ENCODE assay signal across 9 mouse cellular contexts in the genomic region with DNA sequence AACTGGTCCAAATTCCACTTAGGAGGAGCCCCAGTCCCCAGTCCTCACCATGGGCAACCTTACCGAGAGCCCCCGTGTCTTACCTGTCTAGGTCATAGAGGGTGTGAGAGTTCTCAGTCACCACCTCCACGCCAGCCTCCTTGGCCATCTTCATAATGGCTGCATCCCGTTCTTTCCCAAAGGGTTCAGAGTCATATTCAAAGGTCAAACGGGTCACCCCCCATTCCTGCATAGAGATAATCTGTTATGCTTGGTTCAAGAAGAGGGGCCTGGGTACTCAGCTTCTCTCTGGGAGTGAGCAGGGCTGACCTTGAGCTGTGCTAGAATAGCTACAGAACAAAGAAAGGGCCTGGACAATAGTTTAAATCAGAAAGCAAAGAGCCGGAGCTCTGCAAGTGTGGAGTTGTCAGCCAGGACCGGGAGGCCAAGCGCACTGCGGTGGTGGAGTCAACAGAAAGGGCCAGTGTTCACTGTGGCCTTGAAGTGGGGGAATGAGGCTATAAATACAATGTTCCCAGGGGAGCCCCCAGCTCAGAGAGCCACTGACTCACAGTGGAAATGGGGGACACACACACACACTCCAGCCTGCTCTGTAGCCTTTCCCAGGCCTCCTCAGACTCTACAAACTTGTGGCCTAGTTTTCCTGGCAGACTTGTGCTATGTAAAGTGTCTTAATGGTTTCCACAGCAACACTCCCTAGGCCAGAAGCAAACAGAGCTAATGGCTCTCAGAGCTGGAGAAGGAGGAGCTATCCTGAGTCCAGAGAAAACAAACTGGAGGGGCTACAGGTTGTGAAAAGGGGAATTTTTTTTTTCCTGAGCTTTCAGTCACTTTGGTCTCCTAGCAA. TPM values are rescaled to one million over a fixed set of nuclear protein-coding genes. Genes with fewer than 3 reads are reported as not detected.
DNase-seq lines count a peak whose midpoint lies in the region; ATAC-seq and TF ChIP-seq lines count a peak whose summit lies in the region.
"Had no signal": no experiment of that assay in that cellular context is flagged by ENCODE, and none has a peak within 500 bp of the region (broad histone marks: within the 10 kb centered on the region; RNA-seq: fewer than 3 reads in every experiment).

No protein-coding gene starts in this region.

- no peak overlapping the region for H3K4me2 ChIP-seq in hindbrain, embryonic 13.5 days

- peaks cover 57% of the 10 kb centered on the region for H3K36me3 ChIP-seq in hindbrain, embryonic 13.5 days

- WGBS in hindbrain, embryonic 13.5 days, result 29% methylated on average over 9 of the region's 9 CpGs

- peak overlapping the region; percentile 44 for H3K4me3 ChIP-seq in gastrocnemius, adult 2 months
- no peak overlapping the region for H3K4me3 ChIP-seq in hindbrain, embryonic 13.5 days
- H3K4me3 ChIP-seq: erythroblast, embryonic 14.5 days had no signal

- peak; percentile 21 for ATAC-seq in frontal cortex, adult (ENCODE audit: low TSS enrichment)
- ATAC-seq in hindbrain, embryonic 13.5 days (ENCODE audit: low FRiP score), result peak; percentile 70

- peaks cover 69% of the 10 kb centered on the region for H3K4me1 ChIP-seq in hindbrain, embryonic 13.5 days (replicated peaks)

- DNase-seq in frontal cortex, postnatal 36 days (ENCODE audit: low spot score in 2 of 2), result no peak
- DNase-seq in adrenal gland, postnatal 25 days, result peak; percentile 49
- peak; percentile 70 for DNase-seq in gastrocnemius, adult 2 months
- peak; percentile 74 to 88 for DNase-seq in lung, adult 18-20 months
- DNase-seq in skeletal muscle tissue, adult 2 months (ENCODE audit: low read depth, low spot score), result peak; percentile 86
- DNase-seq in thymus, postnatal 36 days, result no peak

- peak overlapping the region; percentile 97 for H3K27ac ChIP-seq in gastrocnemius, adult 2 months
- peak overlapping the region; percentile 87 for H3K27ac ChIP-seq in hindbrain, embryonic 13.5 days

- no peaks in the 10 kb centered on the region for H3K9me3 ChIP-seq in hindbrain, embryonic 13.5 days

- no peaks in the 10 kb centered on the region for H3K27me3 ChIP-seq in hindbrain, embryonic 13.5 days

- intact Hi-C loops in gastrocnemius, adult 2 months (cut with DNase I), result loop anchor here (5.0 kb wide), 1 partner anchor 47 kb away; no protein-coding TSS in a partner anchor

- no peak for TF ChIP-seq CTCF in gastrocnemius, adult 2 months (IDR thresholded peaks at IDR 0.05)

- H3K9ac ChIP-seq in hindbrain, embryonic 13.5 days, result 0 out of 2 replicates have a peak overlapping the region, but pooled peaks have one; percentile 11

RNA-seq across cellular contexts. Expression of a gene that starts 9.2 kb away (rescaled TPM):
- total RNA-seq in adrenal gland, postnatal 25 days (2021), result 35.5 and 44.7 TPM in 2 replicates
- 10 to 100 TPM; 12.5 to 26.8 TPM for total RNA-seq in gastrocnemius, adult 2 months (2021)
- polyA plus RNA-seq in hindbrain, embryonic 13.5 days (2015; fragmentation: Nextera tagmentation; extraction: Ambion mirVana), result 36.8 and 38.5 TPM in 2 replicates

RNA-seq across cellular contexts. Expression of a gene that starts 23.6 kb away (rescaled TPM):
- total RNA-seq in adrenal gland, postnatal 25 days (2021), result 27.0 and 30.8 TPM in 2 replicates
- 1 to 10 TPM; 3.0 to 3.9 TPM for total RNA-seq in gastrocnemius, adult 2 months (2021)
- 111 and 112 TPM in 2 replicates for polyA plus RNA-seq in hindbrain, embryonic 13.5 days (2015; fragmentation: Nextera tagmentation; extraction: Ambion mirVana)

RNA-seq across cellular contexts. Expression of a gene that starts 35.7 kb away (rescaled TPM):
- 24.0 and 28.2 TPM in 2 replicates for total RNA-seq in adrenal gland, postnatal 25 days (2021)
- 1 to 10 TPM; 4.9 to 5.1 TPM for total RNA-seq in gastrocnemius, adult 2 months (2021)
- polyA plus RNA-seq in hindbrain, embryonic 13.5 days (2015; fragmentation: Nextera tagmentation; extraction: Ambion mirVana), result 10.5 and 12.0 TPM in 2 replicates

RNA-seq across cellular contexts. Expression of a gene that starts 42.3 kb away (rescaled TPM):
- total RNA-seq in adrenal gland, postnatal 25 days (2021), result 18.7 and 19.1 TPM in 2 replicates
- 1 to 10 TPM in 1 of 2 experiments, under 1 TPM in 1; 0.69 to 1.1 TPM for total RNA-seq in gastrocnemius, adult 2 months (2021)
- 6.3 and 6.9 TPM in 2 replicates for polyA plus RNA-seq in hindbrain, embryonic 13.5 days (2015; fragmentation: Nextera tagmentation; extraction: Ambion mirVana)

RNA-seq across cellular contexts. Expression of a gene that starts 50.0 kb away (rescaled TPM):
- 2.8 and 4.1 TPM in 2 replicates for total RNA-seq in adrenal gland, postnatal 25 days (2021)
- under 1 TPM in 1 of 2 experiments, not detected in 1; 0.64 TPM for total RNA-seq in gastrocnemius, adult 2 months (2021)
- polyA plus RNA-seq in hindbrain, embryonic 13.5 days (2015; fragmentation: Nextera tagmentation; extraction: Ambion mirVana), result 1.6 and 2.4 TPM in 2 replicates
- polyA plus RNA-seq: erythroblast, embryonic 14.5 days had no signal

Comparison
In these comparisons a context has a peak if more than half of its experiments do, and no peak if none do; other contexts are left out.
1. DNase-seq: peak in adrenal gland, postnatal 25 days (single experiment), gastrocnemius, adult 2 months (single experiment), lung, adult 18-20 months (2 of 2) and skeletal muscle tissue, adult 2 months (single experiment); none in frontal cortex, postnatal 36 days (0 of 2) and thymus, postnatal 36 days (0 of 2).